Mouse (Mus musculus) cortical plate, adult 2 months (tissue): ENCODE results near the gene Epha4.

ENCODE experiments used
- CTCF ChIP-seq: fragments of 200-500 bp; IDR thresholded peaks from 2 replicates; pipeline ENCODE4 v1.5.1; 2011; ENCODE audit warnings: mild to moderate bottlenecking, control low read depth, low read length; ENCODE audit not compliant: insufficient read depth; ENCODE audit errors: extremely low read depth
- POLR2A ChIP-seq: fragments of 200-500 bp; IDR thresholded peaks from 2 replicates; pipeline ENCODE4 v1.6.1; 2011; ENCODE audit warnings: mild to moderate bottlenecking, low read length, control low read depth; ENCODE audit not compliant: insufficient read depth; ENCODE audit errors: extremely low read depth

- no peak for TF ChIP-seq POLR2A
- no peak for TF ChIP-seq CTCF
Measured at GRCm38 (mm10) chr1:77435045-77435444, 79.8 kb downstream of the Epha4 start.
